Mouse (Mus musculus): ENCODE data around the gene Bcl7b.

GRCm38 (mm10) chr5:135216871-135217270, 48.8 kb downstream of the Bcl7b start:
- TF ChIP-seq POLR2A (IDR thresholded peaks at IDR 0.05; ENCODE audit: control insufficient read depth in 1 of 2, insufficient read depth in 1 of 2, low read depth in 1 of 2, low read length in 2 of 2, poor library complexity in 1 of 2) (no peak), CTCF (IDR thresholded peaks at IDR 0.05 in 2 of 3, conservative IDR thresholded peaks at IDR 0.05 in 1 of 3; ENCODE audit: control insufficient read depth in 1 of 3, insufficient read depth in 1 of 3, low read depth in 2 of 3, low read length in 3 of 3, poor library complexity in 1 of 3, severe bottlenecking in 1 of 3) (no peak), POLR2AphosphoS2 (IDR thresholded peaks at IDR 0.05; ENCODE audit: low read length) (no peak), MAX (IDR thresholded peaks at IDR 0.05; ENCODE audit: low read length) (no peak), NRF1 (IDR thresholded peaks at IDR 0.05; ENCODE audit: insufficient read depth, low read depth, low read length, poor library complexity, severe bottlenecking) (no peak), ZKSCAN1 (IDR thresholded peaks at IDR 0.05; ENCODE audit: low read depth, low read length) (no peak), E2F4 (IDR thresholded peaks at IDR 0.05; ENCODE audit: borderline replicate concordance, low read depth, low read length) (no peak), SIN3A (IDR thresholded peaks at IDR 0.05; ENCODE audit: low read length) (no peak), GATA1 (IDR thresholded peaks at IDR 0.05; ENCODE audit: low read depth, low read length) (no peak), ELF1 (IDR thresholded peaks at IDR 0.05; ENCODE audit: low read depth, low read length) (no peak), POLR2AphosphoS5 (IDR thresholded peaks at IDR 0.05; ENCODE audit: borderline replicate concordance, low read depth, low read length) (no peak), ZC3H11A (IDR thresholded peaks at IDR 0.05; ENCODE audit: low read depth, low read length) (no peak)
